ENCODE assay signal across 18 mouse cellular contexts in the genomic region with DNA sequence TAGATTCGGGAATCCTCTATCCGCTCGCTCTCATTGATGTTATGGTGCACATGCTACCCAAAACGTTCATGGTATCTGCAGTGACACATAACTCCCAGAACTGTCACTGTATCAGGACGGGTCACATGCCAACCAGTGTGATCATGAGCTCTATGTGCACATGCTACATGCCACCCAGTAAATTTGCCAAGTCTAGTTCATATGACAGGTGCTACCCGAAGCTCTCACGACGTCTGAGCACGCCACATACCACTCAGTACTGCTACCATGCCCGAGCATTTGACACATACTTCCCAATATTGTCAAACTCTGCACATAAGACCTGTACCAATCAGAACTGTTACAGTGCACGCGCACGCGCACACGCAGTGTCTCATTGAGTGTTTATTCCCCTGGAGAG. TPM values are rescaled to one million over a fixed set of nuclear protein-coding genes. Genes with fewer than 3 reads are reported as not detected.
DNase-seq lines count a peak whose midpoint lies in the region; ATAC-seq lines count a peak whose summit lies in the region.
"Had no signal": no experiment of that assay in that cellular context is flagged by ENCODE, and none has a peak within 500 bp of the region (broad histone marks: within the 10 kb centered on the region; RNA-seq: fewer than 3 reads in every experiment).

No protein-coding gene starts in this region.

- H3K27me3 ChIP-seq in limb, embryonic 11.5 days (ENCODE audit: control insufficient read depth, insufficient read depth, low read length): no peaks in the 10 kb centered on the region
- H3K27me3 ChIP-seq in limb, embryonic 10.5 days (ENCODE audit: low read depth, poor library complexity, severe bottlenecking): peaks cover 29% of the 10 kb centered on the region
- no peaks in the 10 kb centered on the region for H3K27me3 ChIP-seq in midbrain, embryonic 13.5 days
- H3K27me3 ChIP-seq in midbrain, embryonic 16.5 days (ENCODE audit: control insufficient read depth, insufficient read depth, low read depth, low read length): no peaks in the 10 kb centered on the region
- H3K27me3 ChIP-seq: limb, embryonic 15.5 days; neural tube, embryonic 15.5 days had no signal

- intact Hi-C loops in left cerebral cortex, postnatal 14 days (cut with DNase I): no loop called here

- no peaks in the 10 kb centered on the region for H3K36me3 ChIP-seq in limb, embryonic 11.5 days (ENCODE audit: control insufficient read depth, insufficient read depth, low read length)
- 0 out of 2 replicates have a peak, but pooled peaks cover 4% of the 10 kb centered on the region for H3K36me3 ChIP-seq in limb, embryonic 10.5 days
- H3K36me3 ChIP-seq in midbrain, embryonic 13.5 days: peaks cover 43% of the 10 kb centered on the region
- H3K36me3 ChIP-seq in midbrain, embryonic 16.5 days (ENCODE audit: control insufficient read depth, insufficient read depth, low read length): peaks cover 13% of the 10 kb centered on the region; the same call in 1 of the 2 replicates
- H3K36me3 ChIP-seq: heart, embryonic 15.5 days; limb, embryonic 15.5 days had no signal

- no peak overlapping the region for H3K27ac ChIP-seq in limb, embryonic 11.5 days (replicated peaks; ENCODE audit: low read depth, low read length)
- H3K27ac ChIP-seq in limb, embryonic 10.5 days: no peak overlapping the region
- H3K27ac ChIP-seq in midbrain, embryonic 13.5 days: no peak overlapping the region
- no peak overlapping the region for H3K27ac ChIP-seq in midbrain, embryonic 16.5 days (ENCODE audit: low read length)
- H3K27ac ChIP-seq: heart, embryonic 15.5 days; midbrain, embryonic 12.5 days; neural tube, embryonic 15.5 days had no signal

- 0 out of 2 replicates have a peak overlapping the region, but pooled peaks have one; percentile 1 for H3K4me3 ChIP-seq in limb, embryonic 11.5 days (ENCODE audit: low read depth, low read length)
- H3K4me3 ChIP-seq in limb, embryonic 10.5 days: no peak overlapping the region
- H3K4me3 ChIP-seq in midbrain, embryonic 13.5 days (replicated peaks): no peak overlapping the region
- H3K4me3 ChIP-seq in midbrain, embryonic 16.5 days (ENCODE audit: low read depth, low read length): no peak overlapping the region
- H3K4me3 ChIP-seq: heart, embryonic 15.5 days; midbrain, embryonic 12.5 days; myocyte; neural tube, embryonic 15.5 days had no signal

- 84% methylated on average over 15 of the region's 15 CpGs for WGBS in limb, embryonic 11.5 days
- 84% methylated on average over 15 of the region's 15 CpGs for WGBS in limb, embryonic 10.5 days
- WGBS in midbrain, embryonic 13.5 days: 83% methylated on average over 15 of the region's 15 CpGs
- 85% methylated on average over 15 of the region's 15 CpGs for WGBS in midbrain, embryonic 16.5 days

- H3K9me3 ChIP-seq in limb, embryonic 11.5 days (ENCODE audit: control insufficient read depth, low read length): no peaks in the 10 kb centered on the region
- H3K9me3 ChIP-seq in limb, embryonic 10.5 days (replicated peaks): no peaks in the 10 kb centered on the region
- no peaks in the 10 kb centered on the region for H3K9me3 ChIP-seq in midbrain, embryonic 13.5 days
- H3K9me3 ChIP-seq in midbrain, embryonic 16.5 days (replicated peaks; ENCODE audit: control insufficient read depth, low read length, poor library complexity, severe bottlenecking): no peaks in the 10 kb centered on the region
- H3K9me3 ChIP-seq: heart, embryonic 15.5 days; limb, embryonic 15.5 days; midbrain, embryonic 12.5 days; neural tube, embryonic 15.5 days had no signal

- 0 out of 2 replicates have a peak overlapping the region, but pooled peaks have one; percentile 27 for H3K4me2 ChIP-seq in limb, embryonic 11.5 days (ENCODE audit: low read depth, severe bottlenecking)
- no peak overlapping the region for H3K4me2 ChIP-seq in midbrain, embryonic 13.5 days (replicated peaks)
- H3K4me2 ChIP-seq in midbrain, embryonic 16.5 days (ENCODE audit: low read length): no peak overlapping the region
- H3K4me2 ChIP-seq: heart, embryonic 15.5 days; midbrain, embryonic 12.5 days; neural tube, embryonic 15.5 days had no signal

- peaks cover 4% of the 10 kb centered on the region for H3K4me1 ChIP-seq in limb, embryonic 11.5 days (ENCODE audit: control insufficient read depth, insufficient read depth, low read length)
- peaks cover 33% of the 10 kb centered on the region for H3K4me1 ChIP-seq in limb, embryonic 10.5 days
- H3K4me1 ChIP-seq in midbrain, embryonic 13.5 days (replicated peaks): peaks cover 21% of the 10 kb centered on the region
- no peaks in the 10 kb centered on the region; the same call in 1 of the 2 replicates for H3K4me1 ChIP-seq in midbrain, embryonic 16.5 days (ENCODE audit: control insufficient read depth, insufficient read depth, low read length)

- DNase-seq in heart, adult 11 months: peak; percentile 65
- no peak for DNase-seq in heart, adult 9 months (ENCODE audit: low spot score in 2 of 2)
- DNase-seq in limb, embryonic 11.5 days (ENCODE audit: low spot score): no peak
- no peak for DNase-seq in limb, embryonic 10.5 days (ENCODE audit: low spot score)
- DNase-seq in thymus, postnatal 0 days (ENCODE audit: low spot score): no peak
- no peak for DNase-seq in left cerebral cortex, postnatal 14 days (ENCODE audit: low spot score in 2 of 2)
- DNase-seq: adrenal gland, adult 8-10 months; forebrain, postnatal 0 days; thymus, adult 18-20 months had no signal

- no peak for ATAC-seq in limb, embryonic 11.5 days (ENCODE audit: insufficient number of reproducible peaks, low FRiP score, low TSS enrichment, low read depth)
- ATAC-seq in midbrain, embryonic 13.5 days: no peak
- ATAC-seq in midbrain, embryonic 16.5 days: no peak
- ATAC-seq: forebrain, postnatal 0 days; inflammation-experienced regulatory T-cells, adult 6 months had no signal

- no peak overlapping the region for H3K9ac ChIP-seq in limb, embryonic 11.5 days (ENCODE audit: low read length)
- 0 out of 2 replicates have a peak overlapping the region, but pooled peaks have one; percentile 2 for H3K9ac ChIP-seq in midbrain, embryonic 13.5 days (replicated peaks)
- no peak overlapping the region for H3K9ac ChIP-seq in midbrain, embryonic 16.5 days (ENCODE audit: low read depth, low read length)
- H3K9ac ChIP-seq: forebrain, postnatal 0 days; heart, embryonic 15.5 days; limb, embryonic 15.5 days; midbrain, embryonic 12.5 days; neural tube, embryonic 15.5 days had no signal

RNA-seq across cellular contexts. Expression of gene Sptbn2, which starts 9.1 kb away (rescaled TPM):
- 2.1 and 2.5 TPM in 2 replicates for polyA plus RNA-seq in limb, embryonic 11.5 days (2014; fragmentation: Nextera tagmentation; extraction: Ambion mirVana)
- 3.4 and 4.2 TPM in 2 replicates for polyA plus RNA-seq in limb, embryonic 10.5 days (2016; fragmentation: Nextera tagmentation; extraction: Ambion mirVana)
- polyA plus RNA-seq in midbrain, embryonic 13.5 days (2015; fragmentation: Nextera tagmentation; extraction: Ambion mirVana): 29.8 and 31.9 TPM in 2 replicates
- polyA plus RNA-seq in midbrain, embryonic 16.5 days (2015; fragmentation: Nextera tagmentation; extraction: Ambion mirVana): 32.2 and 32.4 TPM in 2 replicates
- 0.09 and 0.13 TPM in 2 replicates for polyA plus RNA-seq in thymus, postnatal 0 days (2015; fragmentation: Nextera tagmentation; extraction: Ambion mirVana)
- 100 to 1,000 TPM; 702 to 775 TPM for total RNA-seq in left cerebral cortex, postnatal 14 days (2021)
- total RNA-seq: granulocyte monocyte progenitor cell, adult 5-6 weeks had no signal

RNA-seq across cellular contexts. Expression of gene Gm960, which starts 21.6 kb away (rescaled TPM):
- polyA plus RNA-seq in limb, embryonic 11.5 days (2014; fragmentation: Nextera tagmentation; extraction: Ambion mirVana): 2.9 and 5.0 TPM in 2 replicates
- 1.5 and 4.5 TPM in 2 replicates for polyA plus RNA-seq in limb, embryonic 10.5 days (2016; fragmentation: Nextera tagmentation; extraction: Ambion mirVana)
- polyA plus RNA-seq in midbrain, embryonic 13.5 days (2015; fragmentation: Nextera tagmentation; extraction: Ambion mirVana): 3.8 and 5.0 TPM in 2 replicates
- polyA plus RNA-seq in midbrain, embryonic 16.5 days (2015; fragmentation: Nextera tagmentation; extraction: Ambion mirVana): 5.4 and 6.6 TPM in 2 replicates
- polyA plus RNA-seq in thymus, postnatal 0 days (2015; fragmentation: Nextera tagmentation; extraction: Ambion mirVana): 1.9 and 2.8 TPM in 2 replicates
- total RNA-seq in left cerebral cortex, postnatal 14 days (2021): 1 to 10 TPM; 1.8 to 2.1 TPM
- total RNA-seq: granulocyte monocyte progenitor cell, adult 5-6 weeks had no signal
- polyA plus RNA-seq: inflammation-experienced regulatory T-cells, adult 6 months had no signal

RNA-seq across cellular contexts. Expression of gene Rbm4b, which starts 36.2 kb away (rescaled TPM):
- 107 TPM in 2 replicates for polyA plus RNA-seq in limb, embryonic 11.5 days (2014; fragmentation: Nextera tagmentation; extraction: Ambion mirVana)
- 87.3 and 113 TPM in 2 replicates for polyA plus RNA-seq in limb, embryonic 10.5 days (2016; fragmentation: Nextera tagmentation; extraction: Ambion mirVana)
- 220 TPM in 2 replicates for polyA plus RNA-seq in midbrain, embryonic 13.5 days (2015; fragmentation: Nextera tagmentation; extraction: Ambion mirVana)
- 149 and 164 TPM in 2 replicates for polyA plus RNA-seq in midbrain, embryonic 16.5 days (2015; fragmentation: Nextera tagmentation; extraction: Ambion mirVana)
- polyA plus RNA-seq in thymus, postnatal 0 days (2015; fragmentation: Nextera tagmentation; extraction: Ambion mirVana): 39.1 and 49.0 TPM in 2 replicates
- total RNA-seq in left cerebral cortex, postnatal 14 days (2021): 10 to 100 TPM; 13.6 to 14.3 TPM
